Mouse (Mus musculus) embryonic facial prominence, embryonic 13.5 days (tissue): ENCODE measurements around the gene Rbm4b. TPM values are rescaled to one million over a fixed set of nuclear protein-coding genes. Genes with fewer than 3 reads are reported as not detected.
"Not testable (repeated sequence)": the region's sequence is repeated elsewhere in the genome, so short reads cannot be mapped to it uniquely, and the experiment has no call there.

Experiments used
- ATAC-seq: fragments of 200-750 bp; cut with Nextera tagmentation; 2 replicates; pipeline ENCODE4 v1.8.0; 2017; ENCODE audit warnings: low read depth; ENCODE audit not compliant: insufficient number of reproducible peaks, insufficient read depth, low FRiP score, low TSS enrichment
- H3K27ac ChIP-seq: fragments of 300-500 bp; sonication (generic); 2 replicates; pipeline ENCODE4 v1.5.1; 2015; ENCODE audit warnings: moderate library complexity, mild to moderate bottlenecking, inconsistent platforms
- H3K27me3 ChIP-seq: fragments of 300-500 bp; sonication (generic); 2 replicates; pipeline ENCODE4 v1.6.1; 2015; ENCODE audit warnings: mild to moderate bottlenecking, inconsistent platforms
- H3K36me3 ChIP-seq: fragments of 300-500 bp; sonication (generic); 2 replicates; pipeline ENCODE4 v1.6.1; 2015; ENCODE audit warnings: mild to moderate bottlenecking, inconsistent platforms
- H3K4me1 ChIP-seq: fragments of 300-500 bp; sonication (generic); 2 replicates; pipeline ENCODE4 v1.6.1; 2015; ENCODE audit warnings: inconsistent platforms
- H3K4me2 ChIP-seq: fragments of 300-500 bp; sonication (generic); 2 replicates; pipeline ENCODE4 v1.6.1; 2015; ENCODE audit warnings: moderate library complexity, mild to moderate bottlenecking, inconsistent platforms
- H3K4me3 ChIP-seq: fragments of 300-500 bp; sonication (generic); 2 replicates; pipeline ENCODE4 v1.5.1; 2015; ENCODE audit warnings: mild to moderate bottlenecking, inconsistent platforms
- H3K9ac ChIP-seq: fragments of 300-500 bp; sonication (generic); 2 replicates; pipeline ENCODE4 v1.6.1; 2015; ENCODE audit warnings: mild to moderate bottlenecking, inconsistent platforms
- H3K9me3 ChIP-seq: fragments of 300-500 bp; sonication (generic); 2 replicates; pipeline ENCODE4 v1.6.1; 2016; ENCODE audit warnings: inconsistent platforms
- WGBS: fragments of 180-500 bp; shearing (Covaris S2); methylation state at CpG from one replicate; pipeline ENCODE4 v1.1.7; 2015; ENCODE audit warnings: mixed read lengths; 5-methylcytosine and 5-hydroxymethylcytosine counted together
- polyA plus RNA-seq: library from polyadenylated mRNA; unstranded; fragments of >200 nt; fragmentation: Nextera tagmentation; extraction: Ambion mirVana; gene quantifications from 2 replicates; pipeline ENCODE4 v1.2.1, GENCODE M21; 2015

Gene Rbm4b
- polyA plus RNA-seq, 1 experiment from 2014 or later = 107 TPM

DNA sequence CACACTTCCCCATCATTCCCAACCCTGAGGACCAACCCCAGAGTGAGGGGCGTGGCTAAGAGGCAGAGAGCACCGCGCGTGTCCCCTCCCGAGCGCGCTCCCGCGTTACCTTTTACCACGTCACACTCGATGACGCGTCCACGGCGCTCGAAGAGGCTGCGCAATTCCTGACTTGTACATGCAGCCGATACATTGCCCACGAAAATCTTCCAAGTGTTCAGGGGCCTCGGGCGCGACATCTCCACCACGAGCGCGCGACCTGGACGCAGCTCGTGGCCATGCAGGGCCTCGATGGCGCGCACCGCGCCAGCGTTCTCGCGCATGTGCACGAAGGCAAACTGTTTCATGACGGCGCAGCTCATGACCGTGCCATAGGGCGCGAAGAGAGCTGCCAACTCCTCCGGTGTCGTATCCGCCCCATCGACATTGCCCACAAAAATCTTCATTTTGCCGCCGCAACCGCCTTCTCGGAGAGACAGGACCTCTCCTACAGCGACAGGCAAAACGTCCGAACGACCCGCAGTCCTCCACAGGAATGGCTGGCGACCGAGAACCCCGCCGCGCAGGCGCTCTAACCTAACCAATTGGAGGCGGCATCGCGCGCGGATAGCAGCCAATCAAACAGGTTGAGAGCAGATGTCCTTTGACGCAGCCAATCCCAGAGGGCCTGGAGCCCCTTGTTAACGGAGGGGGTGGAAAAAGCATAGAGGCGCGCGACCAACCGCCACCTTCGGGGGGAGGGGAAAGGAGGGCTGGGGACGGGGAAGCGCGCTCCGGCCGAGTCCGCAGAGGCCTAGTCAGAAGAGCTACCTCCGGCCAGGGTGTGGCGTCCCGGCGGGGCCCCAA lies 55.0 kb downstream of the Rbm4b start, which contains the start of the genes Gm21992 and Rbm14:
Gm21992 (minus strand) TSS at position 550 of the 846 bp plus-strand sequence.
Rbm14 (minus strand) TSS at position 572 of the 846 bp plus-strand sequence.
- Histone ChIP-seq H3K4me2 (peak within 1 kb of the TSS; percentile 75), H3K27ac (peak within 1 kb of the TSS; percentile 96), H3K4me1 (peaks cover 26% of the 10 kb centered on the region), H3K9me3 (no peaks in the 10 kb centered on the region; the same call in 1 of the 2 replicates), H3K36me3 (0 out of 2 replicates have a peak, but pooled peaks cover 4% of the 10 kb centered on the region), H3K27me3 (no peaks in the 10 kb centered on the region), H3K4me3 (peak within 1 kb of the TSS; percentile 84), H3K9ac (peak within 1 kb of the TSS; percentile 91)
- ATAC-seq = peak; percentile 98
- under 1% methylated on average over 83 of the region's 83 CpGs for WGBS

GRCm38 (mm10) chr19:4811909-4812242 lies 55.6 kb downstream of the Rbm4b start:
- H3K27me3 ChIP-seq = no peaks in the 10 kb centered on the region
- H3K36me3 ChIP-seq = 0 out of 2 replicates have a peak, but pooled peaks cover 4% of the 10 kb centered on the region
- peaks cover 26% of the 10 kb centered on the region for H3K4me1 ChIP-seq
- H3K4me2 ChIP-seq = peak overlapping the region; percentile 56
- peak overlapping the region; percentile 96 for H3K27ac ChIP-seq
- H3K4me3 ChIP-seq = peak overlapping the region; percentile 84
- H3K9ac ChIP-seq = peak overlapping the region; percentile 91
- no peaks in the 10 kb centered on the region; the same call in 1 of the 2 replicates for H3K9me3 ChIP-seq
- peak; percentile 38 for ATAC-seq
- WGBS = 5% methylated on average over 12 of the region's 12 CpGs

DNA sequence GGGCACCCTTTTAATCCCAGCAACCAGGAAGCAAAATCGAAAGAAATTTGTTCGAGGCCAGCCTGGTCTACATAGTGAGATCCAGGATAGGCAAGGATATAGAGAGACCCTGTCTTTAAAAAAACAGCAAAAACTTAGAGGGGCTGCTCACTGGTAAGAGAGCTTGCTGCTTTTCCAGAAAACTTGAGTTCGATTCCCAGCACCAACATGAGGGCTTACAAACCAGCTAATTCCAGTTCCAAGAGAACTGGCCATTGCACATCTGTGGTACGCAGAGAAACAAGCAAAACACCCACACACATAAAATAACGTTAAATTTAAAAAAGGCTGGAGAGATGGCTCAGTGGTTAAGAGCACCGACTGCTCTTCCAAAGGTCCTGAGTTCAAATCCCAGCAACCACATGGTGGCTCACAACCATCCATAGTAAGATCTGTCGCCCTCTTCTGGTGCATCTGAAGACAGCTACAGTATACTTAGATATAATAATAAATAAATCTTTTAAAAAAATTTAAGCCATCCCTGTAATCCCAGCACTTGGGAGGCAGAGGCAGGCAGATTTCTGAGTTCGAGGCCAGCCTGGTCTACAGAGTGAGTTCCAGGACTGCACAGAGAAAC lies 56.1 kb downstream of the Rbm4b start:
- ATAC-seq, H3K27me3 ChIP-seq, H3K36me3 ChIP-seq, H3K9me3 ChIP-seq: not testable (repeated sequence)
- Histone ChIP-seq H3K4me1 (peaks cover 26% of the 10 kb centered on the region), H3K9ac (peak overlapping the region; percentile 91), H3K4me3 (peak overlapping the region; percentile 84), H3K4me2 (peak overlapping the region; percentile 56), H3K27ac (peak overlapping the region; percentile 96)
- 76% methylated on average over 8 of the region's 8 CpGs for WGBS

DNA sequence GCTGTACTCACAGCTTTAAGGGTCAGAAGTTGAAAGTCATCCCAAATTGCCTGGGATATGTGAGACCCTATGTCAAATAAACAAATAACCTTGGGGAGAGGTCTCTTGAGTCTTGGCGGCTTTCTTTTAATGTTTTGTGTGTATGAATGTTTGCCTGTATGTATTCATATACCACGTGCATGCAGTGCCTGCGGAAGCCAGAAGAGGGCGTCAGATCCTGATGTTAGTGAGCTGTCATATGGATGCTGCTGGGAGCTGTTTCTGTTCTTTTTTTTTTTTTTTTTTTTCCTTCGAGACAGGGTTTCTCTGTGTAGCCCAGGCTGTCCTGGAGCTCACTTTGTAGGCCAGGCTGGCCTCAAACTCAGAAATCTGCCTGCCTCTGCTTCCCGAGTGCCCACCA lies 56.7 kb downstream of the Rbm4b start:
- 80% methylated on average over 6 of the region's 6 CpGs for WGBS
- no peaks in the 10 kb centered on the region; the same call in 1 of the 2 replicates for H3K9me3 ChIP-seq
- no peaks in the 10 kb centered on the region for H3K36me3 ChIP-seq
- no peak overlapping the region for H3K27ac ChIP-seq
- H3K9ac ChIP-seq = no peak overlapping the region
- no peak overlapping the region for H3K4me2 ChIP-seq
- H3K4me3 ChIP-seq = no peak overlapping the region
- H3K27me3 ChIP-seq = no peaks in the 10 kb centered on the region
- H3K4me1 ChIP-seq = peaks cover 20% of the 10 kb centered on the region
- ATAC-seq = no peak

Other genes starting within 250 kb of the Rbm4b start
- 24.8 and 26.3 TPM in 2 replicates for gene Pcx, start 246.0 kb upstream of the Rbm4b start, polyA plus RNA-seq
- gene Lrfn4, start 140.8 kb upstream of the Rbm4b start, polyA plus RNA-seq = 8.7 and 9.9 TPM in 2 replicates
- 62.5 and 66.6 TPM in 2 replicates for gene Rce1, start 130.9 kb upstream of the Rbm4b start, polyA plus RNA-seq
- gene Gm960, start 57.8 kb upstream of the Rbm4b start, polyA plus RNA-seq = 5.2 and 8.0 TPM in 2 replicates
- 2.6 and 2.9 TPM in 2 replicates for gene Sptbn2, start 45.3 kb upstream of the Rbm4b start, polyA plus RNA-seq
- gene Rbm4, start 37.4 kb downstream of the Rbm4b start, polyA plus RNA-seq = 82.5 and 98.2 TPM in 2 replicates
- gene Gm21992, start 55.1 kb downstream of the Rbm4b start, polyA plus RNA-seq = 42.5 and 51.4 TPM in 2 replicates
- gene Rbm14, start 55.1 kb downstream of the Rbm4b start, polyA plus RNA-seq = 84.7 and 87.6 TPM in 2 replicates
- gene Ccs, start 82.8 kb downstream of the Rbm4b start, polyA plus RNA-seq = 60.9 and 64.3 TPM in 2 replicates
- gene Ccdc87, start 82.9 kb downstream of the Rbm4b start, polyA plus RNA-seq = 0.06 and 0.26 TPM in 2 replicates
- gene Ctsf, start 98.6 kb downstream of the Rbm4b start, polyA plus RNA-seq = 40.4 and 45.8 TPM in 2 replicates
- 5.1 and 6.3 TPM in 2 replicates for gene Actn3, start 121.4 kb downstream of the Rbm4b start, polyA plus RNA-seq
- 10.4 and 11.1 TPM in 2 replicates for gene Zdhhc24, start 122.2 kb downstream of the Rbm4b start, polyA plus RNA-seq
- gene Bbs1, start 150.1 kb downstream of the Rbm4b start, polyA plus RNA-seq = 4.1 and 5.6 TPM in 2 replicates
- gene Dpp3, start 171.8 kb downstream of the Rbm4b start, polyA plus RNA-seq = 110 and 121 TPM in 2 replicates
- gene Peli3, start 186.6 kb downstream of the Rbm4b start, polyA plus RNA-seq = 4.2 and 6.1 TPM in 2 replicates
- gene Mrpl11, start 205.7 kb downstream of the Rbm4b start, polyA plus RNA-seq = 117 and 118 TPM in 2 replicates
- gene Npas4, start 233.8 kb downstream of the Rbm4b start, polyA plus RNA-seq = not detected in 2 replicates